Mouse (Mus musculus) G1E (cell line): ENCODE results near the gene Omt2a.

Source experiments
- POLR2AphosphoS5 ChIP-seq: IDR thresholded peaks from 2 replicates; pipeline ENCODE4 v1.6.1; 2012; ENCODE audit warnings: low read depth, low read length, inconsistent platforms; ENCODE audit not compliant: insufficient replicate concordance
- TAL1 ChIP-seq: conservative IDR thresholded peaks from 2 replicates; pipeline ENCODE4 v1.6.1; 2012; ENCODE audit warnings: low read depth, low read length, inconsistent platforms, mixed read lengths

GRCm38 (mm10) chr9:78351504-78352220 is 37.1 kb upstream of the Omt2a start:
- TF ChIP-seq TAL1, result no peak
- TF ChIP-seq POLR2AphosphoS5, result no peak
